ENCODE assay signal across 13 mouse cellular contexts in the genomic region with DNA sequence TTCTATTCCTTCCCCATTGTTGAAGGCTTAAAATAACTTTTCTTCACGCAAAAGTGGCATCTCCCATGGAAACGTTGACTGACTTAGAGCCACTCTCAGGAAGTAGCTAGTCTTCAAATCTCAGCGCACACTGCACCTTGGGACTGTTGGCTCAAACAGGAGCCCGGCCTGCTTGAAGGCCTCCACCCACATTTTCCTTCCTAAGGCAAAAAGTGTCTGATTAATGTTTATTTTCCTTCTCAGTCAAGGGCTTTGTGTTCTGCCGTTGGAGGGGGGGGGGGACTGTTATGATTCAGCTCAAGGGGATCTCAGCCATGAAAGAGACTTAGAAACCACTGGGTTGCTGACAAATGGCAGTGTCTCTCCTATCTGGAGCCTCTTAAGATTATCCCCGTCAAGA. TPM values are rescaled to one million over a fixed set of nuclear protein-coding genes. Genes with fewer than 3 reads are reported as not detected.
DNase-seq lines count a peak whose midpoint lies in the region; ATAC-seq and TF ChIP-seq lines count a peak whose summit lies in the region.
"Had no signal": no experiment of that assay in that cellular context is flagged by ENCODE, and none has a peak within 500 bp of the region (broad histone marks: within the 10 kb centered on the region; RNA-seq: fewer than 3 reads in every experiment).

No protein-coding gene starts in this region.

- intact Hi-C loops in left cerebral cortex, postnatal 25 days (cut with DNase I), result no loop called here

- H3K27ac ChIP-seq in layer of hippocampus, adult 2 months, result peak overlapping the region; percentile 77
- H3K27ac ChIP-seq in embryonic facial prominence, embryonic 11.5 days (replicated peaks; ENCODE audit: low read depth, low read length), result no peak overlapping the region
- peak overlapping the region; percentile 76 for H3K27ac ChIP-seq in heart, postnatal 0 days (ENCODE audit: low read depth)
- H3K27ac ChIP-seq in olfactory bulb, adult 2 months (ENCODE audit: insufficient read depth, low read depth, low read length), result 0 out of 2 replicates have a peak overlapping the region, but pooled peaks have one; percentile 67
- H3K27ac ChIP-seq: liver, embryonic 15.5 days had no signal

- H3K4me2 ChIP-seq in embryonic facial prominence, embryonic 11.5 days (ENCODE audit: low read depth, low read length), result no peak overlapping the region
- H3K4me2 ChIP-seq in heart, postnatal 0 days (ENCODE audit: low read depth, low read length), result no peak overlapping the region
- H3K4me2 ChIP-seq: liver, embryonic 15.5 days had no signal

- H3K36me3 ChIP-seq in embryonic facial prominence, embryonic 11.5 days (replicated peaks; ENCODE audit: control insufficient read depth, insufficient read depth, low read depth, low read length), result no peaks in the 10 kb centered on the region
- H3K36me3 ChIP-seq in heart, postnatal 0 days (replicated peaks; ENCODE audit: control insufficient read depth, insufficient read depth, low read length), result no peaks in the 10 kb centered on the region
- H3K36me3 ChIP-seq: liver, embryonic 15.5 days had no signal

- peaks cover 5% of the 10 kb centered on the region; the same call in 1 of the 2 replicates for H3K4me1 ChIP-seq in embryonic facial prominence, embryonic 11.5 days (ENCODE audit: control insufficient read depth, insufficient read depth, low read length)
- H3K4me1 ChIP-seq in heart, postnatal 0 days (ENCODE audit: control insufficient read depth, insufficient read depth), result peaks cover 16% of the 10 kb centered on the region; the same call in 1 of the 2 replicates
- peaks cover 32% of the 10 kb centered on the region for H3K4me1 ChIP-seq in olfactory bulb, adult 2 months (ENCODE audit: control insufficient read depth, insufficient read depth, low read length)
- H3K4me1 ChIP-seq: liver, embryonic 15.5 days had no signal

- DNase-seq in layer of hippocampus, adult 2 months (ENCODE audit: low spot score in 2 of 2), result no peak
- DNase-seq in layer of hippocampus, postnatal 25 days (ENCODE audit: extremely low spot score in 1 of 2, low spot score in 1 of 2), result no peak
- peak; percentile 14 for DNase-seq in embryonic facial prominence, embryonic 11.5 days (ENCODE audit: low spot score)
- no peak for DNase-seq in heart, postnatal 0 days (ENCODE audit: low spot score)
- no peak for DNase-seq in urinary bladder, postnatal 36 days (ENCODE audit: low spot score in 2 of 2)
- no peak for DNase-seq in left cerebral cortex, postnatal 25 days (ENCODE audit: low spot score in 2 of 2)
- DNase-seq: cerebellum, postnatal 14 days; forebrain, postnatal 0 days; layer of hippocampus, postnatal 36 days; right cerebral cortex, postnatal 4 days; thymus, postnatal 36 days had no signal

- no peaks in the 10 kb centered on the region for H3K9me3 ChIP-seq in embryonic facial prominence, embryonic 11.5 days (replicated peaks; ENCODE audit: control insufficient read depth, low read length)
- no peaks in the 10 kb centered on the region for H3K9me3 ChIP-seq in heart, postnatal 0 days (replicated peaks; ENCODE audit: control insufficient read depth, low read length)
- H3K9me3 ChIP-seq: liver, embryonic 15.5 days had no signal

- no peak for TF ChIP-seq EP300 in heart, postnatal 0 days (IDR thresholded peaks at IDR 0.05; ENCODE audit: low read depth)

- no peak overlapping the region for H3K9ac ChIP-seq in embryonic facial prominence, embryonic 11.5 days (replicated peaks; ENCODE audit: low read length)
- no peak overlapping the region for H3K9ac ChIP-seq in heart, postnatal 0 days (replicated peaks; ENCODE audit: low read depth, low read length)
- H3K9ac ChIP-seq: forebrain, postnatal 0 days; liver, embryonic 15.5 days had no signal

- no peak for TF ChIP-seq CTCF in layer of hippocampus, adult 2 months (conservative IDR thresholded peaks at IDR 0.05)
- no peak for TF ChIP-seq CTCF in heart, postnatal 0 days (IDR thresholded peaks at IDR 0.05; ENCODE audit: low read depth)
- TF ChIP-seq CTCF in olfactory bulb, adult 2 months (IDR thresholded peaks at IDR 0.05; ENCODE audit: insufficient read depth, low read depth, low read length), result no peak

- H3K4me3 ChIP-seq in layer of hippocampus, adult 2 months, result no peak overlapping the region
- H3K4me3 ChIP-seq in embryonic facial prominence, embryonic 11.5 days (ENCODE audit: low read depth, low read length), result no peak overlapping the region
- no peak overlapping the region for H3K4me3 ChIP-seq in heart, postnatal 0 days (ENCODE audit: low read depth, low read length)
- no peak overlapping the region for H3K4me3 ChIP-seq in olfactory bulb, adult 2 months (ENCODE audit: insufficient read depth, low read depth, low read length)
- H3K4me3 ChIP-seq: liver, embryonic 15.5 days had no signal

- 55% methylated on average over 6 of the region's 6 CpGs for WGBS in embryonic facial prominence, embryonic 11.5 days
- 28% methylated on average over 6 of the region's 6 CpGs for WGBS in heart, postnatal 0 days
- 31% methylated on average over 6 of the region's 6 CpGs for WGBS in olfactory bulb, adult 2 months

- no peaks in the 10 kb centered on the region for H3K27me3 ChIP-seq in embryonic facial prominence, embryonic 11.5 days (ENCODE audit: control insufficient read depth, insufficient read depth, low read length)
- no peaks in the 10 kb centered on the region for H3K27me3 ChIP-seq in heart, postnatal 0 days (ENCODE audit: control insufficient read depth, insufficient read depth, low read length)

- ATAC-seq in embryonic facial prominence, embryonic 11.5 days (replicated peaks; ENCODE audit: insufficient number of reproducible peaks, low FRiP score, low TSS enrichment, low read depth), result no peak
- ATAC-seq in heart, postnatal 0 days (ENCODE audit: insufficient read depth, low read depth), result peak; percentile 33
- ATAC-seq: forebrain, postnatal 0 days had no signal

- TF ChIP-seq POLR2A in olfactory bulb, adult 2 months (IDR thresholded peaks at IDR 0.05; ENCODE audit: insufficient read depth, low read depth, low read length), result no peak

RNA-seq across cellular contexts. Expression of gene Arntl, which starts 56.5 kb away (rescaled TPM):
- 10 to 100 TPM; 34.9 to 40.3 TPM for total RNA-seq in layer of hippocampus, adult 2 months (2021)
- 10 to 100 TPM; 31.1 to 32.0 TPM for total RNA-seq in layer of hippocampus, postnatal 25 days (2021)
- 8.3 and 9.3 TPM in 2 replicates for polyA plus RNA-seq in embryonic facial prominence, embryonic 11.5 days (2014; fragmentation: Nextera tagmentation; extraction: Ambion mirVana)
- total RNA-seq in heart, postnatal 0 days (2014; rRNA removed; ENCODE audit: low replicate concordance), result 8.0 and 9.3 TPM in 2 replicates
- 3.7 and 4.6 TPM in 2 replicates for polyA plus RNA-seq in heart, postnatal 0 days (2015; fragmentation: Nextera tagmentation; extraction: Ambion mirVana)
- not detected in 2 replicates for polyA plus RNA-seq in olfactory bulb, adult 2 months (2012; ENCODE audit: insufficient read depth, insufficient read length, low replicate concordance, missing spikeins)
- 10 to 100 TPM; 38.1 to 48.8 TPM for total RNA-seq in left cerebral cortex, postnatal 25 days (2021)
